Mouse (Mus musculus): ENCODE measurements at regions not wholly inside any gene's neighbourhood (a gene's known extent, or its start where the extent isn't known, plus 50 kb on each side); places are given as distances from the start of the nearest gene placed in this dataset.

DNA sequence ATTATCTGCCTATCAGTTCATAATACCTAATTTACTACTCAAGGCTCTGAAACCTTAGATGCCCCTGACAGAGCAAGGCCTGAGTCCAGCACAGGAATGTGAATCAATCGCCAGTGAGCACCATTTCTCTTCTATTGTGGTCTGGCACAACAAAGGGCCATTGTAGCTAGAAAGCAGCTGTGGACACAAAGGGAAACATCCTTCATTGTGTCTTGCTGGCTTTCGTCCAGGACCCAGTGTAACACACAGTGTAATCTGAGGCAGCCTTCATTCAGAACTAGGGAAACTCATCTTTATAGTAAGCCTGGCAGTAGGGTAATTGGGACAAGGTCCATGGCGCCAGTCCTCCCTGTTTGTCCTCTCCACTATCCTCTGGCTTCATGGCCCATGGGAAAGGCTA is 201.1 kb upstream of the Apob start:
- no peak for TF ChIP-seq CTCF (IDR thresholded peaks at IDR 0.05; ENCODE audit: insufficient read depth, low read length)
- TF ChIP-seq POLR2A (IDR thresholded peaks at IDR 0.05; ENCODE audit: borderline replicate concordance, extremely low read depth, low read depth, low read length), result no peak
